ENCODE assay signal across 11 mouse cellular contexts in the genomic region with DNA sequence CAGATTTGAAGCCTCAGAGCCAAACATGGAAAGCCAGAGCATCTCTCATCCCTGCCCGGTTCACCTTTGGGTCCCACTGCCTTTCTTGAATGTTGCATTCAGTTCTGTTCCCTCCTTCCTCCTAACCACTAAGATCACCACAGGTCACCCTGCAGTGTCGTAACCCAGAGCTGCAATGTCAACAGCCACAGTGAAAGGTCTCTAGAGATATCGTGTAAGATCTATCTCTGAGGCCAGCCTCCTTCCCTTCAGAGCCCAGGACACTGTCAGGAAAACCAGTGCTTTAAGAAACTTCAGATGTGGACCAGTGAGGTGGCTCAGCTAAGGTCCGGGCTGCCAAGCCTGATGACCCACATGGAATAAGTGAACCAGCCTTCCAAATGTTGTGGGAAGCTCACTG. TPM values are rescaled to one million over a fixed set of nuclear protein-coding genes. Genes with fewer than 3 reads are reported as not detected.
A peak's percentile ranks its signal among the peaks of the same experiment; 100 is the strongest.
DNase-seq lines count a peak whose midpoint lies in the region; ATAC-seq lines count a peak whose summit lies in the region.
"Had no signal": no experiment of that assay in that cellular context is flagged by ENCODE, and none has a peak within 500 bp of the region (broad histone marks: within the 10 kb centered on the region; RNA-seq: fewer than 3 reads in every experiment).

No protein-coding gene starts in this region.

- no peak for ATAC-seq in heart, embryonic 14.5 days (ENCODE audit: insufficient number of reproducible peaks, insufficient read depth, low FRiP score, low read depth)
- ATAC-seq in neural tube, embryonic 12.5 days (ENCODE audit: low FRiP score, low read depth): no peak
- ATAC-seq in limb, embryonic 13.5 days (ENCODE audit: low FRiP score, low read depth): no peak
- ATAC-seq: midbrain, embryonic 16.5 days had no signal

- DNase-seq in heart, postnatal 25 days (ENCODE audit: low spot score): no peak
- no peak for DNase-seq in neural tube, embryonic 10.5 days (ENCODE audit: extremely low spot score, low spot score)
- no peak for DNase-seq in left cerebral cortex, adult 9 months (ENCODE audit: low spot score in 2 of 2)
- DNase-seq in testis, postnatal 10 days (ENCODE audit: low spot score): no peak
- no peak for DNase-seq in B cell, adult 2 months
- DNase-seq: cerebellum, adult 9-11 months had no signal

- 55% methylated on average over 4 of the region's 4 CpGs for WGBS in heart, embryonic 14.5 days
- 77% methylated on average over 4 of the region's 4 CpGs for WGBS in neural tube, embryonic 12.5 days
- 73% methylated on average over 4 of the region's 4 CpGs for WGBS in limb, embryonic 13.5 days

- peaks cover 39% of the 10 kb centered on the region in 2 experiments for H3K4me1 ChIP-seq in heart, embryonic 14.5 days (ENCODE audit: control insufficient read depth in 2 of 2, insufficient read depth in 2 of 2, low read length in 2 of 2)
- peaks cover 21% of the 10 kb centered on the region for H3K4me1 ChIP-seq in neural tube, embryonic 12.5 days
- H3K4me1 ChIP-seq in limb, embryonic 13.5 days: peaks cover 96% of the 10 kb centered on the region

- intact Hi-C loops in heart, postnatal 25 days (cut with DNase I): loop anchor here (5.0 kb wide), 2 partner anchors 34 to 46 kb away; no protein-coding TSS in a partner anchor

- peaks cover 22% of the 10 kb centered on the region; the same call in 1 of the 2 replicates for H3K27me3 ChIP-seq in heart, embryonic 14.5 days (ENCODE audit: control insufficient read depth, insufficient read depth, low read length)
- peaks cover 16% of the 10 kb centered on the region for H3K27me3 ChIP-seq in neural tube, embryonic 12.5 days (replicated peaks)
- H3K27me3 ChIP-seq in limb, embryonic 13.5 days: no peaks in the 10 kb centered on the region

- H3K4me2 ChIP-seq in heart, embryonic 14.5 days (ENCODE audit: low read length): peak overlapping the region; percentile 97
- peak overlapping the region; percentile 97 for H3K4me2 ChIP-seq in neural tube, embryonic 12.5 days (replicated peaks)
- H3K4me2 ChIP-seq in limb, embryonic 13.5 days (replicated peaks): peak overlapping the region; percentile 94

- peak overlapping the region; percentile 0 to 61; a peak in 2 of 4 replicates for H3K4me3 ChIP-seq in heart, embryonic 14.5 days (ENCODE audit: control insufficient read depth in 1 of 2, insufficient read depth in 1 of 2, low read depth in 1 of 2, low read length in 2 of 2)
- no peak overlapping the region for H3K4me3 ChIP-seq in neural tube, embryonic 12.5 days
- H3K4me3 ChIP-seq in limb, embryonic 13.5 days: peak overlapping the region; percentile 62
- H3K4me3 ChIP-seq: forebrain, embryonic 12.5 days had no signal

- no peak overlapping the region; the same call in 1 of the 2 replicates for H3K9ac ChIP-seq in heart, embryonic 14.5 days (ENCODE audit: low read length)
- no peak overlapping the region for H3K9ac ChIP-seq in neural tube, embryonic 12.5 days
- peak overlapping the region; percentile 82 for H3K9ac ChIP-seq in limb, embryonic 13.5 days
- H3K9ac ChIP-seq: forebrain, embryonic 12.5 days had no signal

- H3K36me3 ChIP-seq in heart, embryonic 14.5 days (ENCODE audit: control insufficient read depth, insufficient read depth, low read length): no peaks in the 10 kb centered on the region
- H3K36me3 ChIP-seq in neural tube, embryonic 12.5 days: no peaks in the 10 kb centered on the region
- peaks cover 23% of the 10 kb centered on the region for H3K36me3 ChIP-seq in limb, embryonic 13.5 days
- H3K36me3 ChIP-seq: forebrain, embryonic 12.5 days had no signal

- no peaks in the 10 kb centered on the region for H3K9me3 ChIP-seq in heart, embryonic 14.5 days (ENCODE audit: control insufficient read depth, low read length)
- H3K9me3 ChIP-seq in neural tube, embryonic 12.5 days: no peaks in the 10 kb centered on the region
- no peaks in the 10 kb centered on the region for H3K9me3 ChIP-seq in limb, embryonic 13.5 days
- H3K9me3 ChIP-seq: forebrain, embryonic 12.5 days had no signal

- no peak overlapping the region for H3K27ac ChIP-seq in heart, embryonic 14.5 days (replicated peaks in 1 of 2; ENCODE audit: control insufficient read depth in 1 of 2, insufficient read depth in 1 of 2, low read depth in 2 of 2, low read length in 2 of 2)
- no peak overlapping the region for H3K27ac ChIP-seq in neural tube, embryonic 12.5 days
- H3K27ac ChIP-seq in limb, embryonic 13.5 days: no peak overlapping the region
- H3K27ac ChIP-seq: forebrain, embryonic 12.5 days had no signal

RNA-seq across cellular contexts. Expression of gene Tgfbi, which starts 1.8 kb away (rescaled TPM):
- 37.7 and 46.2 TPM in 2 replicates for polyA plus RNA-seq in heart, embryonic 14.5 days (2014; fragmentation: Nextera tagmentation; extraction: Ambion mirVana)
- 10 to 100 TPM; 19.3 to 23.4 TPM for total RNA-seq in heart, postnatal 25 days (2021)
- polyA plus RNA-seq in neural tube, embryonic 12.5 days (2016; fragmentation: Nextera tagmentation; extraction: Ambion mirVana): 38.8 and 39.9 TPM in 2 replicates
- 180 and 183 TPM in 2 replicates for polyA plus RNA-seq in limb, embryonic 13.5 days (2015; fragmentation: Nextera tagmentation; extraction: Ambion mirVana)
